Mouse (Mus musculus) myocyte (in vitro differentiated cells): Measurements from ENCODE around the gene Adamts18. TPM values are rescaled to one million over a fixed set of nuclear protein-coding genes. Genes with fewer than 3 reads are reported as not detected.

Experiments
- H3K27me3 ChIP-seq: one replicate; pipeline ENCODE4 v1.6.1; 2011; ENCODE audit not compliant: control insufficient read depth, insufficient read depth, insufficient read length
- H3K36me3 ChIP-seq: one replicate; pipeline ENCODE4 v1.6.1; 2011; ENCODE audit not compliant: control insufficient read depth, insufficient read depth
- H3K4me2 ChIP-seq: one replicate; pipeline ENCODE4 v1.6.1; 2011; ENCODE audit warnings: low read depth, control low read depth
- H3K4me3 ChIP-seq: one replicate; pipeline ENCODE4 v1.5.1; 2011; ENCODE audit warnings: mild to moderate bottlenecking, control low read depth, moderate library complexity
- H3K79me2 ChIP-seq: one replicate; pipeline ENCODE4 v1.6.1; 2011; ENCODE audit not compliant: control insufficient read depth, insufficient read depth
- H3ac ChIP-seq: one replicate; pipeline ENCODE4 v1.6.1; 2011; ENCODE audit not compliant: control insufficient read depth, insufficient read length
- CEBPB ChIP-seq: IDR thresholded peaks from 2 replicates; pipeline ENCODE4 v1.6.1; 2011; ENCODE audit warnings: mild to moderate bottlenecking, moderate library complexity; ENCODE audit not compliant: poor library complexity, insufficient read depth, severe bottlenecking
- E2F4 ChIP-seq: IDR thresholded peaks from one replicate; pipeline ENCODE4 v1.6.1; 2011; ENCODE audit warnings: mild to moderate bottlenecking, control low read depth, moderate library complexity; ENCODE audit not compliant: insufficient read depth
- MAX ChIP-seq: IDR thresholded peaks from one replicate; pipeline ENCODE4 v1.6.1; 2011; ENCODE audit warnings: low read depth, mild to moderate bottlenecking, control low read depth
- MYOD1 ChIP-seq, 3 experiments: IDR thresholded peaks; one replicate each; pipeline ENCODE4 v1.6.1; 2011; ENCODE audit warnings: control low read depth in 2 of 3, low read depth in 2 of 3, mild to moderate bottlenecking in 2 of 3, moderate library complexity in 1 of 3; ENCODE audit not compliant: insufficient read length in 2 of 3, control insufficient read depth in 1 of 3
- MYOG ChIP-seq, 3 experiments: IDR thresholded peaks; one replicate each; pipeline ENCODE4 v1.6.1; 2011; ENCODE audit warnings: control low read depth in 2 of 3, low read depth in 2 of 3, mild to moderate bottlenecking in 2 of 3; ENCODE audit not compliant: insufficient read length in 2 of 3, control insufficient read depth in 1 of 3, insufficient read depth in 1 of 3
- POLR2A ChIP-seq: IDR thresholded peaks from one replicate; pipeline ENCODE4 v1.6.1; 2011; ENCODE audit warnings: low read depth, mild to moderate bottlenecking, control low read depth, moderate library complexity; ENCODE audit not compliant: insufficient read length
- POLR2AphosphoS2 ChIP-seq: IDR thresholded peaks from one replicate; pipeline ENCODE4 v1.6.1; 2011; ENCODE audit warnings: low read depth, control low read depth; ENCODE audit not compliant: insufficient read length
- REST ChIP-seq: IDR thresholded peaks from one replicate; pipeline ENCODE4 v1.6.1; 2011; ENCODE audit warnings: mild to moderate bottlenecking, control low read depth, moderate library complexity; ENCODE audit not compliant: insufficient read depth, insufficient read length
- SRF ChIP-seq: IDR thresholded peaks from one replicate; pipeline ENCODE4 v1.6.1; 2011; ENCODE audit warnings: low read depth; ENCODE audit not compliant: control insufficient read depth, insufficient read length
- TCF12 ChIP-seq: IDR thresholded peaks from one replicate; pipeline ENCODE4 v1.6.1; 2011; ENCODE audit warnings: mild to moderate bottlenecking, control low read depth; ENCODE audit not compliant: poor library complexity, insufficient read depth, severe bottlenecking
- TCF3 ChIP-seq: IDR thresholded peaks from one replicate; pipeline ENCODE4 v1.6.1; 2011; ENCODE audit warnings: low read depth, control low read depth; ENCODE audit not compliant: insufficient read length
- USF1 ChIP-seq: IDR thresholded peaks from one replicate; pipeline ENCODE4 v1.6.1; 2011; ENCODE audit warnings: low read depth, mild to moderate bottlenecking, control low read depth, moderate library complexity
- polyA plus RNA-seq: library from polyadenylated mRNA; unstranded; fragments of >200 nt; fragmentation: generic; extraction: Trizol; gene quantifications from one replicate; pipeline ENCODE4 v1.2.1, GENCODE M21; 2012; ENCODE audit warnings: missing spikeins

The Adamts18 gene
- polyA plus RNA-seq, 1 experiment = not detected

GRCm38 (mm10) chr8:113664544-113664943, 184.0 kb downstream of the Adamts18 start:
- no peak for TF ChIP-seq MAX
- no peak for TF ChIP-seq MYOG (IDR thresholded peaks at IDR 0.05; ENCODE audit: control insufficient read depth in 1 of 3, insufficient read depth in 1 of 3, insufficient read length in 2 of 3, low read depth in 2 of 3)
- no peak for TF ChIP-seq REST
- no peak for TF ChIP-seq USF1
- no peak for TF ChIP-seq MYOD1 (IDR thresholded peaks at IDR 0.05; ENCODE audit: control insufficient read depth in 1 of 3, insufficient read length in 2 of 3, low read depth in 2 of 3)
- TF ChIP-seq SRF = no peak
- TF ChIP-seq E2F4 = no peak
- no peak for TF ChIP-seq TCF3
- TF ChIP-seq TCF12 = no peak
- no peak for TF ChIP-seq POLR2AphosphoS2
- TF ChIP-seq POLR2A = no peak
- no peak for TF ChIP-seq CEBPB
- Histone ChIP-seq H3K79me2 (no peaks in the 10 kb centered on the region), H3K4me3 (no peak overlapping the region), H3K4me2 (no peak overlapping the region), H3ac (no peak overlapping the region), H3K27me3 (no peaks in the 10 kb centered on the region), H3K36me3 (no peaks in the 10 kb centered on the region)

GRCm38 (mm10) chr8:113660128-113660527, 188.4 kb downstream of the Adamts18 start:
- H3K4me2 ChIP-seq = no peak overlapping the region
- no peaks in the 10 kb centered on the region for H3K36me3 ChIP-seq
- TF ChIP-seq POLR2A (no peak), CEBPB (no peak), E2F4 (no peak), TCF3 (no peak), MYOD1 (IDR thresholded peaks at IDR 0.05; ENCODE audit: control insufficient read depth in 1 of 3, insufficient read length in 2 of 3, low read depth in 2 of 3) (no peak), USF1 (no peak), REST (no peak), MYOG (IDR thresholded peaks at IDR 0.05; ENCODE audit: control insufficient read depth in 1 of 3, insufficient read depth in 1 of 3, insufficient read length in 2 of 3, low read depth in 2 of 3) (no peak)
- H3ac ChIP-seq = no peak overlapping the region
- H3K4me3 ChIP-seq = no peak overlapping the region
- no peaks in the 10 kb centered on the region for H3K27me3 ChIP-seq
- no peaks in the 10 kb centered on the region for H3K79me2 ChIP-seq

GRCm38 (mm10) chr8:113656681-113657298, 191.7 kb downstream of the Adamts18 start:
- Histone ChIP-seq H3ac (no peak overlapping the region), H3K27me3 (no peaks in the 10 kb centered on the region), H3K36me3 (no peaks in the 10 kb centered on the region), H3K4me3 (no peak overlapping the region), H3K79me2 (no peaks in the 10 kb centered on the region), H3K4me2 (no peak overlapping the region)
- TF ChIP-seq USF1 (no peak), MAX (no peak), TCF12 (no peak), E2F4 (no peak), CEBPB (no peak), MYOG (IDR thresholded peaks at IDR 0.05; ENCODE audit: control insufficient read depth in 1 of 3, insufficient read depth in 1 of 3, insufficient read length in 2 of 3, low read depth in 2 of 3) (no peak), SRF (no peak), POLR2AphosphoS2 (no peak), MYOD1 (IDR thresholded peaks at IDR 0.05; ENCODE audit: control insufficient read depth in 1 of 3, insufficient read length in 2 of 3, low read depth in 2 of 3) (no peak), POLR2A (no peak), TCF3 (no peak)

DNA sequence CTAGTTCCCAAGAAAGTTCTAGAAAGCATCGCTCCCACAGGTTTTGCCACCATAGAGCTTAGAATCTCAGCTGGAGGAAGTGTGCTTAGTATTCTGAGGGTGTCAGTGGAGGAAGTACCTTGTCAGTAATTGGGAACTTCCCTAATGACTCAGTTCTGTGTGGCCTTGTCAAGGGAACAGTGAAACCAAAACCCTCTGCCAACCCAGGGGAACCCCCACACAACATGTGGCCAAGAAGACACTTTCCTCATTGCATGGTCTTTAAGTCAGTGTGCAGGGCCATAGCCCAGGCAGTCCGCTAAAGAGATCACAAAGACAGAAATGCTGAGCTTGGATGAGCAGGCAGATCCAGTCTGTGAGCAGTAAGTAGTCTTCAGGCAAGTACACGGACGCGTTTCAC, 192.4 kb downstream of the Adamts18 start:
- TF ChIP-seq CEBPB = no peak
- no peak for TF ChIP-seq POLR2A
- TF ChIP-seq POLR2AphosphoS2 = no peak
- TF ChIP-seq E2F4 = no peak
- no peak for TF ChIP-seq USF1
- TF ChIP-seq REST = no peak
- TF ChIP-seq MYOD1 (IDR thresholded peaks at IDR 0.05; ENCODE audit: control insufficient read depth in 1 of 3, insufficient read length in 2 of 3, low read depth in 2 of 3) = no peak
- no peak for TF ChIP-seq TCF3
- TF ChIP-seq TCF12 = no peak
- no peak for TF ChIP-seq MAX
- TF ChIP-seq MYOG (IDR thresholded peaks at IDR 0.05; ENCODE audit: control insufficient read depth in 1 of 3, insufficient read depth in 1 of 3, insufficient read length in 2 of 3, low read depth in 2 of 3) = no peak
- TF ChIP-seq SRF = no peak
- H3ac ChIP-seq = no peak overlapping the region
- no peaks in the 10 kb centered on the region for H3K36me3 ChIP-seq
- no peaks in the 10 kb centered on the region for H3K27me3 ChIP-seq
- no peak overlapping the region for H3K4me2 ChIP-seq
- no peak overlapping the region for H3K4me3 ChIP-seq
- no peaks in the 10 kb centered on the region for H3K79me2 ChIP-seq

DNA sequence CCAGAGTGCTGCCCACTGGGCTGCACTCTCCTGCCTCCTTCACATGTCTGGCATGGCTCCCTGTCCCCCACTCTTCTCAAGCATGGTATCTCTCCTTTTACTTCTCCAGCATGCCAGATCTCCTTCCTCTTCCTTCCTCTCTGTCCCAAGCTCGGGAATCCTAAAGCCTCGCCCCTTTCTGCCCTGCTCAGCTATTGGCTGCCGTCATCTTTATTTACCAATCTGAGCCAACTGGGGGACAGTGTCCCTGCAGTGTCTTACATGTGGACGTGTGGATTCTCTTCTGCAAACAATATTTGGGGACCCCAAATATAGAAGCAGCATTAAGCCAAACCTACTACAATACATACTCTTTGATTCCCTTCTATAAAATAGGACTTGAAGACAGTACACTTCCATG, 195.4 kb downstream of the Adamts18 start:
- Histone ChIP-seq H3K4me2 (no peak overlapping the region), H3K79me2 (no peaks in the 10 kb centered on the region), H3K27me3 (no peaks in the 10 kb centered on the region), H3ac (no peak overlapping the region), H3K4me3 (no peak overlapping the region), H3K36me3 (no peaks in the 10 kb centered on the region)
- TF ChIP-seq TCF3 (no peak), POLR2A (no peak), USF1 (no peak), MYOG (IDR thresholded peaks at IDR 0.05; ENCODE audit: control insufficient read depth in 1 of 3, insufficient read depth in 1 of 3, insufficient read length in 2 of 3, low read depth in 2 of 3) (no peak), REST (no peak), MYOD1 (IDR thresholded peaks at IDR 0.05; ENCODE audit: control insufficient read depth in 1 of 3, insufficient read length in 2 of 3, low read depth in 2 of 3) (no peak), MAX (no peak), TCF12 (no peak)
